Mouse (Mus musculus): ENCODE measurements around the gene Srd5a1.
"Not testable (repeated sequence)": the region's sequence is repeated elsewhere in the genome, so short reads cannot be mapped to it uniquely, and the experiment has no call there.

DNA sequence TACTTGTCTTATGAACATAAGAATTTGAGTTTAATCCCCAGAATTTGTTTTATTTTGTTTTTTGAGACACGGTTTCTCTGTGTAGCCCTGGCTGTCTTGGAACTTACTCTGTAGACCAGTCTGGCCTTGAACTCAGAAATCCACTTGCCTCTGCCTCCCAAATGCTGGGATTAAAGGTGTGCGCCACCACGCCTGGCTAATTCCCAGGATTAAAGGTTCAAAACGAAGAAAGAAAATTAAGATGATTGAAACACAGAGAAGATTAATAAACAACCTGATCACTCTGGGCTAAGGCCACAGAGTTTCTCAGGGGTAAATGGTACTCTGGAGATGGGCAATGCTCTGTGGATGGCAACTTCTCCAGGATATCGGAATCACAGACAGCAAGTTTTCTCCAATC is 10.4 kb downstream of the Srd5a1 start:
- TF ChIP-seq POLR2A (IDR thresholded peaks at IDR 0.05; ENCODE audit: insufficient read depth, low read length); CTCF (IDR thresholded peaks at IDR 0.05; ENCODE audit: low read depth, low read length): not testable (repeated sequence)

Measured in ES-Bruce4 (cell line).